Mouse (Mus musculus) ES-E14 (cell line): ENCODE measurements around the gene Rpn1.

Experiments
- ZC3H11A ChIP-seq: IDR thresholded peaks from 2 replicates; pipeline ENCODE4 v1.6.1; 2012; ENCODE audit warnings: low read depth, mild to moderate bottlenecking, inconsistent platforms, low read length, borderline replicate concordance
- ZNF384 ChIP-seq: IDR thresholded peaks from 2 replicates; pipeline ENCODE4 v1.6.1; 2012; ENCODE audit warnings: low read depth, low read length, inconsistent platforms

- TF ChIP-seq ZNF384 (no peak), ZC3H11A (no peak)
Measured at GRCm38 (mm10) chr6:88124551-88124950, 40.3 kb downstream of the Rpn1 start.
